Mouse (Mus musculus) thymus, postnatal 25 days (tissue): Measurements from ENCODE around the gene Tmem115.

Experiments used
- DNase-seq: peaks from one replicate; pipeline ENCODE4 v3.0.0; 2022

Tmem115 gene

GRCm38 (mm10) chr9:107522400-107522711 is 11.4 kb upstream of the Tmem115 start:
- no peak for DNase-seq

- DNase-seq: peak; percentile 86
These were observed 7.3 kb upstream of the Tmem115 start for GRCm38 (mm10) chr9:107526198-107527026.

- no peak for DNase-seq
These were observed 860 bp downstream of the Tmem115 start for GRCm38 (mm10) chr9:107534408-107535202.

GRCm38 (mm10) chr9:107538231-107538630 is 4.5 kb downstream of the Tmem115 start:
- DNase-seq: no peak

- DNase-seq: no peak
These were observed 5.0 kb downstream of the Tmem115 start for GRCm38 (mm10) chr9:107538711-107539110.

GRCm38 (mm10) chr9:107539940-107540339 is 6.2 kb downstream of the Tmem115 start:
- DNase-seq: no peak

- DNase-seq: no peak
These were observed 6.7 kb downstream of the Tmem115 start for GRCm38 (mm10) chr9:107540420-107540819.

- no peak for DNase-seq
These were observed 7.3 kb downstream of the Tmem115 start for GRCm38 (mm10) chr9:107541005-107541404.

- peak; percentile 97 for DNase-seq
These were observed 8.0 kb downstream of the Tmem115 start, which contains the start of the genes Cyb561d2 and Nprl2 for GRCm38 (mm10) chr9:107541474-107542351. Cyb561d2 (minus strand) TSS chr9:107542193. Nprl2 (plus strand) TSS chr9:107542226.

GRCm38 (mm10) chr9:107542352-107542686 is 8.6 kb downstream of the Tmem115 start:
- no peak for DNase-seq

GRCm38 (mm10) chr9:107542721-107543120 is 9.0 kb downstream of the Tmem115 start:
- no peak for DNase-seq

- no peak for DNase-seq
These were observed 9.6 kb downstream of the Tmem115 start for GRCm38 (mm10) chr9:107543299-107543698.

- DNase-seq: no peak
These were observed 10.5 kb downstream of the Tmem115 start for GRCm38 (mm10) chr9:107544196-107544700.

GRCm38 (mm10) chr9:107544729-107545128 is 11.0 kb downstream of the Tmem115 start:
- peak; percentile 2 for DNase-seq

- DNase-seq: peak; percentile 1
These were observed 11.5 kb downstream of the Tmem115 start for GRCm38 (mm10) chr9:107545199-107545598.

- DNase-seq: peak; percentile 76
These were observed 11.9 kb downstream of the Tmem115 start for GRCm38 (mm10) chr9:107545602-107546001.

GRCm38 (mm10) chr9:107547026-107547425 is 13.3 kb downstream of the Tmem115 start, which contains the start of gene Zmynd10:
Zmynd10 (plus strand) TSS chr9:107547298.
- DNase-seq: peak; percentile 90

GRCm38 (mm10) chr9:107547957-107548356 is 14.2 kb downstream of the Tmem115 start:
- DNase-seq: no peak

- no peak for DNase-seq
These were observed 15.1 kb downstream of the Tmem115 start for GRCm38 (mm10) chr9:107548820-107549219.

GRCm38 (mm10) chr9:107549297-107550074 is 15.7 kb downstream of the Tmem115 start:
- DNase-seq: no peak

- peak; percentile 21 for DNase-seq
These were observed 16.9 kb downstream of the Tmem115 start for GRCm38 (mm10) chr9:107550491-107551116.
